Mouse (Mus musculus) kidney, postnatal 25 days (tissue): Measurements from ENCODE around the gene Dctn3.
"Not testable (repeated sequence)": the region's sequence is repeated elsewhere in the genome, so short reads cannot be mapped to it uniquely, and the experiment has no call there.

Experiments used
- DNase-seq, 2 experiments: peaks; one replicate each; pipeline ENCODE4 v3.0.0; 2021; ENCODE audit warnings: mixed read lengths in 2 of 2

Gene Dctn3

DNA sequence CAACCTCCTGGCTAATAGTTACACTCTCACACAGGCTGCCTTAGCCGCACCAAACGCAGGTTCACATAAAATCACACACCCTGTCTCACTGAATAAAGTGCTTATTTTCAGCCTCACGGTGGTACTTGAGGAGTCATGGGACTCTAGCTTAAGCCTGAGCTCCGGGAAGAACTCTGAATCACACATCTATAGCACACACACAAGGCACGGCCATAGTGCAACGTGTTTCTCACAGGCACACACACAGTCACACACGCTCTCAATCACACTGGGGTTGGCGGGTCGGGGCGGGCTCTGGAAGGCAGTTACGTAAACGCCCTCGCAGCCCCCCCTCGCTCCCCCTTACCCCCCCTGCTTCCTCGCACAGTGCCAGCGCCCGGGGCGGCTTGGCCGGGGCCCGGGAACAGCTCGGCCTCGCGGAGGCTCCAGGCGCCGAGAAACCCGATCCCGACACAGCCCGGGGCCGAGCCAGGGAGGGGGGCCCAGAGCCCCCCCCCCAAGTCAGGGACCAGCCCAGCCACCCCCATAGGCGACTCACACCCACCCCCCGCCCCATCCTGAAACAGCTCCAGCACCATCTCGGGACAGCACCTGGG is 24.5 kb downstream of the Dctn3 start:
- DNase-seq = peak in 1 of 2 experiments; percentile 75

DNA sequence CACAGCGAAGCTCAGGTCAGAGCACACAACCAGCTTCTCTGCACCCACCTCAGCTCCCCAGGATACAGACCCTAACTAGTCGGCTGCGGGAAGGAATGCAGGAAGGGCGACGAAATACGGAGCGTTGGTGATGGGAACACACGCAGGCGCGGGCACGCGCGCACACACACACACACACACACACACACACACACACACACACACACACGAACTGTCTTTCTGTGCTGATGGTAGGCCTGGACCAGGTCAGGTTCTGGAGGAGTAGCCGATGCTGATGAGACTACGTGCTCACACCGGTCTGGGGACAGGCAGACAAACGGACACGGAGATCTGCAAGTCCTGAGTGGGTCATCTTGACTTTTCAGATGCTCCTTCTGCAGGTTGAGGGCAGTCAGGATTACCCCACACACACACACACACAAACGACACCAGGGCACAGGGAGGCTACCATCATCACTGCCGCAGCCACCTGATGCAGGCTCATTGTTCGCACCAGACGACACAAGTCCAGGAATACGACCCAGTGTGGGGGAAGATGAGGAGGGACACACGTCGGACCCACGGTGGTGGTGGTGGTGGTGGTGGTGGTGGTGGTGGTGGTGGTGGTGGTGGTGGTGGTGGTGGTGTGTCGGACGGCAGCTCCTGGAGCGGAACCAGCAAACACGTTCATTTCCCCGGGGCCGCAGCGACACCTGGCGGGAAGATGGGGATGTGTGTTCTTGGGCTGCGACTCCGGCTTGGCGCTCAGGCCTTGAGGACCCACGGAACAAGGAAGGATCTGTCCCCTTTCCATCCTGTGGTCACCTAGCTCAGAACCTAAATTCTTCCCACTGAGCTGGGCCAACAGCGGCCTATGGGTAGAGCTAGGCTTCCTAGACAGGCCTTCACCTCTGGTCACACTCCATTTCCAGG is 25.8 kb downstream of the Dctn3 start, which contains the start of gene Cntfr:
Gene Cntfr, minus strand, starts transcription at position 160 of the 912 bp plus-strand sequence.
- DNase-seq = peak; percentile 84 to 87

GRCm38 (mm10) chr4:41696452-41696851 is 26.5 kb downstream of the Dctn3 start:
- not testable (repeated sequence) for DNase-seq

DNA sequence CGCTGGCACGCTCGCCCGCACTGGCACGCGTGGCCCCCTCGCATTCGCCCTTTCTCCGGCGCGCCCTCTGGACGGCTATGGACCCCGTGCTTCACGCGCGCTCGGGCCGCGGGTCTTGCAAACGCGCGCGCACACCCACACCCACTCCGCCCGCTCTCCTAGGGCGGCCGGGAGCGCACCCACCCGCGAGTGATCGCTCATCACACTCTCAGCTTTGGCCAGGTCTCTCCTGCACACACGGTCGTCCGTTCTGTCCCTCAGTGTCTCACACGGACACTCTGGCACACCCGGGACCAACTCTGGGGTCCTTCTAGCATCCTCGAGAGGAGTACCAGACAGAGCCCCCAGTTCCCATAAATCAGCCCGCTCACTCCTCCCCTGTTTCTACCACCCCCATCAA is 27.2 kb downstream of the Dctn3 start:
- not testable (repeated sequence) for DNase-seq

GRCm38 (mm10) chr4:41693511-41693910 is 29.5 kb downstream of the Dctn3 start:
- DNase-seq = not testable (repeated sequence)

- DNase-seq = not testable (repeated sequence)
These were observed 33.0 kb downstream of the Dctn3 start for GRCm38 (mm10) chr4:41690014-41690413.

GRCm38 (mm10) chr4:41688562-41688961 is 34.4 kb downstream of the Dctn3 start:
- DNase-seq = not testable (repeated sequence)

DNA sequence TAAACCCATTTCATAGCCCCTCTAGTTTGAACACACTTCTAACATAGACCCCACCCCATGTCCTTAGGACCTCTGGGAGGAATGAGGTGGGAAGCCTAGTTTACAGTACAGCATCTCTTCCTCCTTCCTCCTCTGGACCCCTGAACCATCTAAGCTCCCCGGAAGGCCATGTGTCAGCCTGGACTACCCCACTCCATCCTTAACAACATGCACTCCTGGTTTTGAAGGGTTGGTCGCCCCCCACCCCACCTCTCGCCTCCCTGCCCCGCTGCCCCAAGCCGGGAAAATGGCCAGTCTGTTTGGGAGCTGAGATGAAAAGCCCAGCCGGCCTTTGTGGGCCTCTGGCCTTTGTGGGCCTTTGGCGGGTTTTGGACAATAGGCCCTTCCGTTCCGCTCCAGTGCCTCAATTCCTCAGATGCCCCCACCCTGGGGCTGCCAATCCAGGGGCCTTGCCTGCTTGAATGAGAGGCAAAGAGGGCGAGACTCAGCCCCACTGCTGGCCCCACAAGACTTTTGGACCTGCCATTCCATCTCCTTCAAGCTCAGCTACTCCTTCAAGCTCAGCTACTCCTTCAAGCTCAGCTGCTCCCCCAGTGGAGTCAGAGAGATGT is 37.0 kb downstream of the Dctn3 start:
- DNase-seq = not testable (repeated sequence)

- not testable (repeated sequence) for DNase-seq
These were observed 38.0 kb downstream of the Dctn3 start for GRCm38 (mm10) chr4:41684931-41685453.

GRCm38 (mm10) chr4:41684131-41684930 is 38.6 kb downstream of the Dctn3 start:
- not testable (repeated sequence) for DNase-seq

- DNase-seq = peak in 1 of 2 experiments; percentile 25
These were observed 39.7 kb downstream of the Dctn3 start for GRCm38 (mm10) chr4:41683303-41683702.

DNA sequence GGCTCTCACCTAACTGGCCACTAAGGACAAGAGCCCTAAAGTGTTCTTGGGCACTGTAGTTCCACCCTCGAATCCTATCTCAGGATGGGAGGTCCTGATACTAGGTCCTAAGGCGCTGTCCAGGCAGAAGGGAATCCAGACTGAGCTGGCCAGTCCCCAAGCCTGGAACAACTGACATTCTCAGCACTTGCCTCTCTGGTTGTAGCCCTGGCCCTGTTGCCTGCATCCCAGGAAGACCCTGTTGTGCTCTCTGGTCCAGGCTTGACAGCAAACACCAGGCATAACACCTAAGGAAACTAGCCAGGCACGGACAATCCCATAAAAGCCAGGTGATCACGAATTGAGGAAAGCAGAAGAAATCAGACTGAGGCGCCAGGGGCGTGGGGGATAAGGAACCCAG is 40.2 kb downstream of the Dctn3 start:
- no peak for DNase-seq

DNA sequence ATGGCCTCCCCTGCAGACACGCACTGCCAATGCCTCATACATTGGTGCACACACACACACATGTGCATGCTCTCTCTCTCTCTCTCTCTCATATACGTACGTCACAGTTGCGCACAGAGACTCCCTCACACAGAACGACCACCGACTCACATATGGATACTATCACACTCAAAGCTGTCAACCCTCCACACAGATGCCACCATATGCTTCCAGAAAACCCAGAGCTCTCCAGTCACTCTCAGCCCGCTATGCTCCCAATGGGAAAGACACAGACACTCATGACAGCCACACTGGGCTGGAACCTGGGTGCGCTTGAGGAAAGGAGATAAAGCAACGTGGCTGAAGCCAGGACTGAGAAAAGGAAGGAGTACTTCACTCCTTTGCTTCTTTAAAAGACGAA is 41.0 kb downstream of the Dctn3 start:
- no peak for DNase-seq

- no peak for DNase-seq
These were observed 41.8 kb downstream of the Dctn3 start for GRCm38 (mm10) chr4:41681176-41681575.

GRCm38 (mm10) chr4:41679291-41679690 is 43.7 kb downstream of the Dctn3 start:
- peak in 1 of 2 experiments; percentile 37 for DNase-seq

DNA sequence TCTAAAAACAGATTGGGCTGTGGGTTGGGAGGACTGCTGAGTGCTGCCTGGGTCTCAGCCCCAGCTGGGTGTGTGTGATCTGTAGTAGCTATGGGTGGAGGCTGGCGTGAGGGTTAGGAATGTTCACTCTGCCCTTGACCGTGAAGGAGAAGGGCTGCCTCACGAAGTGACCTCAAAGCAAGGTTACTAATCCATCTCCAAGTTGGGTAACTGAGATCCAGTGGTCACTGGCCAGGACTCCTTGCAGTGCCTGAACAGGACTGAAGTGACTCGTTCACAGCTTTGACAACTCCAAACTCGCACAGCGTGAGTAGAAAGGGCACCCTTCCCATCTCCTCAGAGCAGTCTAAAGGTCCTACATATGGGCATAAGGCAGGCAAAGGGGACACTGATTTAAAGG is 44.1 kb downstream of the Dctn3 start:
- peak in 1 of 2 experiments; percentile 46 for DNase-seq

- peak; percentile 47 to 86 for DNase-seq
These were observed 45.9 kb downstream of the Dctn3 start for GRCm38 (mm10) chr4:41677006-41677629.

GRCm38 (mm10) chr4:41676248-41677005 is 46.5 kb downstream of the Dctn3 start:
- peak; percentile 11 to 41 for DNase-seq

- DNase-seq = no peak
These were observed 49.8 kb downstream of the Dctn3 start for GRCm38 (mm10) chr4:41673186-41673585.

- DNase-seq = no peak
These were observed 50.4 kb downstream of the Dctn3 start for GRCm38 (mm10) chr4:41672522-41672963.

GRCm38 (mm10) chr4:41671963-41672480 is 50.9 kb downstream of the Dctn3 start:
- no peak for DNase-seq
